Mouse (Mus musculus) testis, adult 2 months (tissue): ENCODE data around the gene Sdk2.

ENCODE experiments used
- CTCF ChIP-seq: fragments of 200-500 bp; IDR thresholded peaks from 2 replicates; pipeline ENCODE4 v1.5.1; 2012; ENCODE audit warnings: low read depth, mild to moderate bottlenecking, inconsistent platforms, low read length, moderate library complexity; ENCODE audit not compliant: control insufficient read depth, insufficient read depth, insufficient replicate concordance
- POLR2A ChIP-seq: fragments of 200-500 bp; IDR thresholded peaks from 2 replicates; pipeline ENCODE4 v1.6.1; 2012; ENCODE audit warnings: low read depth, mild to moderate bottlenecking, inconsistent platforms, low read length, moderate library complexity; ENCODE audit not compliant: control insufficient read depth

DNA sequence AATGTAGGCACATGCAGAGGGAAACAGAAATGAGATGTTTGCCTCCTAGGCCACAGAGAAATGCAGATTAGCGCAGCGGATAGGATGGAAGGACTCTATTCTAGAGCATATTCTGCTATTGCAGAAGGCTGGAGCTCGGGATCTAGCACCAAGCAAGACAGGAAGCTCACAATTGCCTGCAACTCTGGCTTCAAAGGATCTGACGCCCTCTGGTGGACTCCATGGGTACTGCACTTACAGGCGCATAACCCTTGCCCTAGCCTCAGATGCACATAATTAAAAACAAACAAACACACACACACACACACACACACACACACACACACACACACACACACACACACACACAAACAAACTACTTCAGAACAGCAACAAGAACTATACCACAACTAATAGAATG, 203.4 kb downstream of the Sdk2 start:
- no peak for TF ChIP-seq POLR2A
- peak; percentile 93 for TF ChIP-seq CTCF
